Mouse (Mus musculus) midbrain, embryonic 14.5 days (tissue): ENCODE measurements at regions not wholly inside any gene's neighbourhood (a gene's known extent, or its start where the extent isn't known, plus 50 kb on each side); places are given as distances from the start of the nearest gene placed in this dataset.
"Not testable (repeated sequence)": the region's sequence is repeated elsewhere in the genome, so short reads cannot be mapped to it uniquely, and the experiment has no call there.

Experiments
- ATAC-seq: fragments of 200-750 bp; cut with Nextera tagmentation; 2 replicates; pipeline ENCODE4 v1.8.0; 2017; ENCODE audit warnings: moderate number of reproducible peaks, moderate library complexity; ENCODE audit not compliant: low FRiP score, low TSS enrichment
- DNase-seq: peaks from one replicate; pipeline ENCODE4 v3.0.0-alpha.2; 2015
- H3K27ac ChIP-seq: fragments of 300-500 bp; sonication (generic); replicated peaks from 2 replicates; pipeline ENCODE4 v1.5.1; 2014; ENCODE audit warnings: mild to moderate bottlenecking, low read depth, low read length, moderate library complexity
- H3K27me3 ChIP-seq: fragments of 300-500 bp; sonication (generic); 2 replicates; pipeline ENCODE4 v1.6.1; 2014; ENCODE audit warnings: low read length, control low read depth, mixed read lengths; ENCODE audit not compliant: control insufficient read depth, insufficient read depth
- H3K36me3 ChIP-seq: fragments of 300-500 bp; sonication (generic); 2 replicates; pipeline ENCODE4 v1.6.1; 2014; ENCODE audit warnings: low read length, control low read depth; ENCODE audit not compliant: control insufficient read depth, insufficient read depth
- H3K4me1 ChIP-seq: fragments of 300-500 bp; sonication (generic); 2 replicates; pipeline ENCODE4 v1.6.1; 2014; ENCODE audit warnings: mild to moderate bottlenecking, antibody characterized with exemption, low read length, control low read depth; ENCODE audit not compliant: control insufficient read depth, insufficient read depth
- H3K4me2 ChIP-seq: fragments of 300-500 bp; sonication (generic); 2 replicates; pipeline ENCODE4 v1.6.1; 2014; ENCODE audit warnings: mild to moderate bottlenecking, low read length, moderate library complexity
- H3K4me3 ChIP-seq: fragments of 300-500 bp; sonication (generic); replicated peaks from 2 replicates; pipeline ENCODE4 v1.5.1; 2014; ENCODE audit warnings: low read depth, low read length
- H3K9ac ChIP-seq: fragments of 300-500 bp; sonication (generic); replicated peaks from 2 replicates; pipeline ENCODE4 v1.6.1; 2014; ENCODE audit warnings: mild to moderate bottlenecking, low read length, moderate library complexity
- H3K9me3 ChIP-seq: fragments of 300-500 bp; sonication (generic); 2 replicates; pipeline ENCODE4 v1.6.1; 2016; ENCODE audit warnings: low read length, control low read depth, mixed read lengths; ENCODE audit not compliant: control insufficient read depth
- WGBS: fragments of 180-500 bp; shearing (Covaris S2); extraction: QIAGEN DNeasy Blood & Tissue Kit; methylation state at CpG from one replicate; pipeline ENCODE4 v1.1.7; 2014; 5-methylcytosine and 5-hydroxymethylcytosine counted together

DNA sequence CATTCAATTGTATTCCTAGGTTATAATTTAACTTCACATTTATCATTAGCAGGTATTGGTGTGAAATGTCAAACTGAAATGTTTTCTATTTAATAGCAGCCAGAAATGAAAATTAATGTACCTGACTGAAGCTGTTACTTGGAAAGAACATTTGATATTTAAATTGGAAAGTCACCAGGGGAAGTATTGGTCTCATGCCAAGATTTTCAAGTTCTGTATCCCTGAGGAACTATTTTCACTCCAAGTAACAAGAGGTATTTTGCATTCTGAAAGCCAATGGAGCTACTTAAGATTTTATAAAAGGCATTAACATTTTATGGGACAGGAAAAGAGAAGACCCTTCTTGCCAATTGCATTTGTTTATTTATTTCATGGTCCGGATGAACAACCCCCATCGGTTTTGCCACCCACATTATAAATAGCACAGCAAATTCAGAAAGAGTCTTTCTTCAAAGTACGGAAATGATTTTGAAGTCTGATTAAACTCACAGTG, 289.3 kb downstream of the Casp12 start:
- ATAC-seq = peak; percentile 20; the same call in 1 of the 2 replicates
- WGBS = 56% methylated on average over 3 of the region's 3 CpGs
- Histone ChIP-seq H3K27me3 (no peaks in the 10 kb centered on the region), H3K4me1 (no peaks in the 10 kb centered on the region), H3K27ac (no peak overlapping the region), H3K4me3 (no peak overlapping the region), H3K9ac (no peak overlapping the region), H3K36me3 (no peaks in the 10 kb centered on the region), H3K9me3 (no peaks in the 10 kb centered on the region), H3K4me2 (no peak overlapping the region)
- peak; percentile 57 for DNase-seq

DNA sequence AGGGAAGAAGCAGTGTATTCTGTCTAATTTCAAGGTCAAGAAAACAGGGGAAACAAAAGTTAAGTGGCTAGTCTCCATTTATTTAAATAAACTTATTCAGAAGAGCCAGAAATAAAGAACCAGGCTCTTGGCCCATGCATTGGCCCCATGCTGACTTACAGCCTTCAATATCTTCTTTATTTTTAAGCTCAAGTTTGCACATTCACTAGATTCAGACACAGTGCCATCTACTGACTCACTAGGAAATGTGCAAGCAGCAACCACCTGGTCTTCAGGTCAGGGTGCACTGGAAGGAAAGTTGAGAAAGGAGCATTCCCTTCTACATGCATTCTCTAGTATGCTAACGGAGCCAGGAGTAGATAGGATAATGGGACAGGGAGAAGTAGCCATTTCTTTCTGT, 289.7 kb downstream of the Casp12 start:
- DNase-seq (peak; percentile 76), ATAC-seq (peak; percentile 68; the same call in 1 of the 2 replicates)
- Histone ChIP-seq H3K9me3 (no peaks in the 10 kb centered on the region), H3K4me3 (no peak overlapping the region), H3K27me3 (no peaks in the 10 kb centered on the region), H3K27ac (no peak overlapping the region), H3K36me3 (no peaks in the 10 kb centered on the region), H3K4me2 (no peak overlapping the region), H3K9ac (no peak overlapping the region), H3K4me1 (no peaks in the 10 kb centered on the region)
- 44% methylated on average over 1 of the region's 1 CpGs for WGBS

- DNase-seq (no peak), ATAC-seq (no peak)
- H3K9ac ChIP-seq = no peak overlapping the region
- no peaks in the 10 kb centered on the region for H3K36me3 ChIP-seq
- no peak overlapping the region for H3K4me3 ChIP-seq
- H3K4me1 ChIP-seq = no peaks in the 10 kb centered on the region
- H3K27ac ChIP-seq = no peak overlapping the region
- no peaks in the 10 kb centered on the region for H3K9me3 ChIP-seq
- no peaks in the 10 kb centered on the region for H3K27me3 ChIP-seq
- no peak overlapping the region for H3K4me2 ChIP-seq
- 84% methylated on average over 7 of the region's 7 CpGs for WGBS
These were observed 318.7 kb downstream of the Casp12 start for GRCm38 (mm10) chr9:5663886-5664285.

GRCm38 (mm10) chr9:5673551-5673950, 328.3 kb downstream of the Casp12 start:
- ATAC-seq (no peak), DNase-seq (no peak)
- H3K27ac ChIP-seq = no peak overlapping the region
- no peak overlapping the region for H3K4me2 ChIP-seq
- H3K36me3 ChIP-seq = no peaks in the 10 kb centered on the region
- no peak overlapping the region for H3K4me3 ChIP-seq
- no peaks in the 10 kb centered on the region for H3K27me3 ChIP-seq
- WGBS = 89% methylated on average over 4 of the region's 4 CpGs
- H3K9ac ChIP-seq = no peak overlapping the region
- no peaks in the 10 kb centered on the region for H3K4me1 ChIP-seq
- no peaks in the 10 kb centered on the region for H3K9me3 ChIP-seq

DNA sequence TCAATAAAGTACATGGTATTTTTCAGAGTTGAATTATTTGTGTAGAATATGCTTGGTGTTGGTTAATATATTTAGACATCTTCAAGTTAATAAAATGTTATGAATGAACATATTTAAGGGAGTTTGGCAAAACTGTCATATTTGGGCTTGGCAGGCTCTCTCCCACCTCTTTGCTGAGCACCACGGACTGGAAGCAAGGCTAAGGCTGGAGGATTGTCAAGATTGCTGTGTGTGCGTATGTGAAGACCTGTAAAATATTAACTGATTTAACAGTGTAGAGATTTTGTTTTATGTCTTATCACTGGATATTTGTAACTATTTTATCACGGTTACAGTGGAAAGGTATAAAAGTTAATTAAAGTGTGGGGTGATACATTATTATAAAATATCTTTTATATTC, 363.3 kb downstream of the Casp12 start:
- Histone ChIP-seq H3K4me3 (no peak overlapping the region), H3K27me3 (no peaks in the 10 kb centered on the region), H3K4me2 (no peak overlapping the region), H3K36me3 (no peaks in the 10 kb centered on the region), H3K27ac (no peak overlapping the region), H3K9ac (no peak overlapping the region), H3K4me1 (no peaks in the 10 kb centered on the region), H3K9me3 (no peaks in the 10 kb centered on the region)
- ATAC-seq (no peak), DNase-seq (no peak)
- 85% methylated on average over 3 of the region's 3 CpGs for WGBS

DNA sequence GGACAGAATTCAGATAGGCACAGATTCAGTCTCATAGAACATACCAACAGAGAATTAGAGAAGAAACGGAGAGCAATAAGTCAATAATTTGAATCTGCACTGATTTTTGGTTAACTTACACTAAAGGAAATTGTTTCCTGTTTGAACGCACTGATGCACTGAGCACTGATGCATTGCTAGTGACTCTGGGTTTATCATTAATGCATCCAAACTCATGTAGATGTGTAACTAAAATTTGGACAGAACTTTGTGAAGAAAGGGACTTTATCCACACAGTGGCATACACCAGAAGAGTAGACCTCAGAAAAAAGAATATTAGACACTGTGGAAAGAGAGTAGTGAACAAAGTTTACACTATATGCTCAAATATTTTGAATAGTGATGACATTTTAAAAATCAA, 364.2 kb downstream of the Casp12 start:
- DNase-seq (no peak), ATAC-seq (no peak)
- Histone ChIP-seq H3K4me2 (no peak overlapping the region), H3K4me3 (no peak overlapping the region), H3K4me1 (no peaks in the 10 kb centered on the region), H3K9me3 (no peaks in the 10 kb centered on the region), H3K27ac (no peak overlapping the region), H3K36me3 (no peaks in the 10 kb centered on the region), H3K27me3 (no peaks in the 10 kb centered on the region), H3K9ac (no peak overlapping the region)
- WGBS = 86% methylated on average over 2 of the region's 2 CpGs

GRCm38 (mm10) chr9:5718585-5718984, 373.4 kb downstream of the Casp12 start:
- not testable (repeated sequence) for ATAC-seq, H3K36me3 ChIP-seq, DNase-seq, H3K9ac ChIP-seq, H3K4me1 ChIP-seq, H3K4me3 ChIP-seq, H3K27ac ChIP-seq, H3K9me3 ChIP-seq, H3K27me3 ChIP-seq, H3K4me2 ChIP-seq
- WGBS = 90% methylated on average over 2 of the region's 2 CpGs

DNA sequence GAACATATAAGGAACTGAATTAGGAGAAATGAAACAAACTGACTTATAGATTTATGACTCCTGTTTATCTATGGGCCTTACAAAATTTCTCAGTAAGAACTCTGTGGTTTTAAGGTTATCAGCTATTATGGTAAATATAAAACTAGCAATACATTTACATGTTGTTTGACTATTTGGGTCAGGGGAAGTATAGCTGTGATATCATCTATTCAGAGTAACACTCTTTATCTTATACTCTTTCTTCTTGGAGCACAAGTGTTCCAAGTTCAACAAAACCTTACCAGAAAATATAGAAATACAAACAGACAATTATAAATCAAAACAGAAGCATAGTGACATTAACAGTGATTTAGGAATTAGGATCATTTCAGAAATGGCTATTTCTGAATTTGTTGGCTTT, 383.6 kb downstream of the Casp12 start:
- Histone ChIP-seq H3K9me3 (no peaks in the 10 kb centered on the region), H3K27ac (no peak overlapping the region), H3K36me3 (no peaks in the 10 kb centered on the region), H3K4me2 (no peak overlapping the region), H3K4me1 (no peaks in the 10 kb centered on the region), H3K4me3 (no peak overlapping the region), H3K9ac (no peak overlapping the region), H3K27me3 (no peaks in the 10 kb centered on the region)
- ATAC-seq (no peak), DNase-seq (no peak)

DNA sequence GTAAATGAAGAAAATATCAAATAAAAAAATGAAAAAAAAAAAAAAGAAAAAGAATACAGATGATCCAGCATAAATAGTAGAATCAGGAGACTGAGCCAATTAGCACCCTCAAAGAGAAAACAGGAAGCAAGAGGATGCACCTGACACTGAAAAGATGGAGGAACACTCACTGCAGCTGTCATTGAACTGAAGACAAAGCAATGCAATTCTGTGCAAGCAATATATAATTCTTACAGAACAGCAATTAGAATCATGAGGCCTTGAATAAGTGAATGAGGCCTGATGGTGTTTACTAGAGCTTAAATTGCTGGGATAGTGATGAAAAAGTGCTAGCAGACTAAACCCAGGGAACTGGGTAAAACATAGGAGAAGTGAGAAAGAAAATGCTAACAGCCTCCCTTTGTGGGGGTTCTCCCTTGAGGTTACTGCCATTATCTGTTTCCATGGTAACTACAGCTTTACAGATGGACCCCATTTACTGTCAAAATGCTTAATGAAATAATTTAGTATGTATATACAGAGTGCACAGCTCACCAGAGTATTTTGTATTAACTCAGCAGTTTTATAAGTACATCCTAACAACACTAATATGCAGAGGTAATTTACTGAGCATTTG, 407.6 kb downstream of the Casp12 start:
- peak; percentile 62 for DNase-seq
- Histone ChIP-seq H3K27me3 (no peaks in the 10 kb centered on the region), H3K9ac (no peak overlapping the region), H3K36me3 (no peaks in the 10 kb centered on the region), H3K4me2 (no peak overlapping the region), H3K4me1 (peaks cover 5% of the 10 kb centered on the region), H3K9me3 (peaks cover 5% of the 10 kb centered on the region; the same call in 1 of the 2 replicates), H3K4me3 (no peak overlapping the region), H3K27ac (peak overlapping the region; percentile 66)
- ATAC-seq = peak; percentile 62; the same call in 1 of the 2 replicates
